Mouse (Mus musculus): ENCODE results near the gene Tnfrsf18.

Gene Tnfrsf18

GRCm38 (mm10) chr4:156026013-156026412 is at the start of gene Tnfrsf18:
Gene Tnfrsf18 (plus strand): TSS chr4:156026164.
- DNase-seq (ENCODE audit: low spot score in 2 of 2) = peak; percentile 53 to 68

DNA sequence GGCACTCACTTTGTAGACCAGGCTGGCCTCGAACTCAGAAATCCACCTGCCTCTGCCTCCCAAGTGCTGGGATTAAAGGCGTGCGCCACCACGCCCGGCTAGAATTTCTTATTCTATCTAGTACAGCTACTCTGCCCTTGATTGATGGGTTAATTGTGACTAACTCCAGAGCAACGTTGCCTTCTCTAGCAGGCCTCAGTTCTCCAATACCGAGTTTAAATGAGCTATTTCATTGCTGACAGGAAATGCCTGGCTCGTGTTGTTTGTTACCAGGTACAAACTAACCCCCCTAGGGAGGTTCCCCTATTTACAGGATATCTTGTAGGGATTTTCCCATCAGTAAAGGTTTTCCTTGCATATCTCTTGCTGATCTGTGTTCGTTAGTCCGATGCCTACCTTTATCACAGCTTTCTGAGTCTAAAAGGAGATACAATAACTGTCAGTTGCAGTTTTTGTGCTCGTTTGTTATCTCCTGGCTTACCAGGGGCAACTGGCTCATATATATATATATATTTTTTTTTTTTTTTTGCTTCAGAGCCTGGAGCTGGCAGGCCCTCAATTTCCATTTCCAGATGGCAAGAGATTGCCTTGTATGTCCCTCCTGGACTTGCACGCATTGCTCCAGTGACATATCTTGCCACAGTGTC is 44.4 kb upstream of the Tnfrsf18 start:
- DNase-seq (ENCODE audit: low spot score in 2 of 2) = no peak

- no peak for DNase-seq (ENCODE audit: low spot score in 2 of 2)
Observed at GRCm38 (mm10) chr4:155983788-155984187, 42.2 kb upstream of the Tnfrsf18 start.

GRCm38 (mm10) chr4:155991211-155991907 is 34.6 kb upstream of the Tnfrsf18 start:
- no peak for DNase-seq (ENCODE audit: low spot score in 2 of 2)

GRCm38 (mm10) chr4:155991908-155992230 is 34.1 kb upstream of the Tnfrsf18 start:
- no peak for DNase-seq (ENCODE audit: low spot score in 2 of 2)

DNA sequence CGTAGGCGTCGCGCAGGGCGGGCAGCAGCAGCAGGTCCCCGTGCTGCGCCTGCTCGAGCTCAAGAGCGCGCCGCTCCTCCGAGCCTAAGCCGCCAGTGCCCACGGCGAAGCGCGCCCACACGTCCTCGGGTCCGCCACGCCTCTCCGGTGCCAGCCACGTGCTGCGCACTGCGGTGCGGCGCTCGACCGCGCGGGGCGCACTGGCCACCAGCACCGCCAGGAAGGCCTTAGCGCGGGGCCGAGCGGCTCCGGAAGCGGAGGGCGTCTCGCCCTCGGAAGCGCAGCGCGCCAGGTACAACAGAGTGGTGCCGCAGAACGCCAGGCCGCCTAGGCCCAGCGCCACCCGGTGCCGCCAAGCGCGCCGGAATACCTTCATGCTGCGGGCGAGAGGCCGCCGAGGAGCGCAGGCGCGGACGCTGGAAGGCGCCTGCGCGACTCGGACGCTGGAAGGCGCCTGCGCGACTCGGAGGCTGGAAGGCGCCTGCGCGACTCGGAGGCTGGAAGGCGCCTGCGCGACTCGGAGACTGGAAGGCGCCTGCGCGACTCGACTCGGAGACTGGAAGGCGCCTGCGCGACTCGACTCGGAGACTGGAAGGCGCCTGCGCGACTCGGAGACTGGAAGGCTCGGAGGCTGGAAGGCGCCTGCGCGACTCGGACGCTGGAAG is 33.6 kb upstream of the Tnfrsf18 start, which contains the start of the genes B3galt6 and Sdf4:
Gene B3galt6, minus strand, starts transcription at position 409 of the 665 bp plus-strand sequence.
Gene Sdf4, plus strand, starts transcription at position 632 of the 665 bp plus-strand sequence.
- DNase-seq (ENCODE audit: low spot score in 2 of 2) = peak; percentile 84 to 92

DNA sequence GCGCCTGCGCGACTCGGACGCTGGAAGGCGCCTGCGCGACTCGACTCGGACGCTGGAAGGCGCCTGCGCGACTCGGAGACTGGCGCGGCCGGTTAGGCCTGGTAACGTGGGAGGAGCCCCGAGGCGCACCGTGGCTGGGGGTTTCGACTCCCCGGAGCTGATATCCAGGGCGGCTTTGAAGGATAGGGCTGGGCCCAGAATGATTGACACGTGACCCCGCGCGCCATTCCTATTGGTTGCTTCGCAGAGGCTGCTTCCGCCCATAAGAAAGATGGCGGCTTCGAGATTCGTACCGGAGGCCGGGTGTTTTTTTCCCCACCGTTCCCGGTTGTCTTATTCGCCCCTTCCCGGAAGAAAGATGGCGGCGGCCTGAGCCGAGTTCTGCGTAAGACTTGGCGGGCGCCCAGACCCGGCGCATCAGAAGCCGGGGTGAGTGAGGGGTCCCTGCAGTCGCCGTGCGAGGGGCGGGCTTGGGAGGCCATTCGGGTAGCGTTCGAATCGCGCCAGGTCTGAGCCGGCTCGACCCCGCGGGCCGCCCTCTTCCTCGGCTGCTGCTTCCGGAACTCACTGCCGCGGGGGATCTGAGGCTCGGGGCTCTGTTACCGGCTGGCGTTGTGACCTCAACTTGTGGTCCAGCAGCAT is 32.9 kb upstream of the Tnfrsf18 start:
- DNase-seq (ENCODE audit: low spot score in 2 of 2) = peak; percentile 97 to 99

DNA sequence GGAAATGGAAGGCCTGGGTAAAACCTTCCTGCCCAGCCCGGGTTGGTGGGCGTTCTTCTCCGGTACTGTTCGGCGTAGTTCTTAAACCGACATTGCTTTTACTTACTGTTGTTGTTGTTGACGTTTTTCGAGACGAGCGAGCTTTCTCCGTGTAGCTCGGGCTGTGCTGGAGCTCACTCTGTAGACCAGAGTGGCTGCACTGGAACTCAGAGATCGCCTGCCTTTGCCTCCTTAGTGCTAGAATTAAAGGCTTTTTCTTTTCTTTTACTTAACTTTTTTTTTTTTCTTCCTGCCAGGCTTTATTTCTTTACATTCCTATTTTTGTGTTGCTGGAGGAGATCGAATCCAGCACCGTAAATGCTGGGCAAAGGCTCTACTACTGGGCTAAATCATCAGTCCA is 32.4 kb upstream of the Tnfrsf18 start:
- no peak for DNase-seq (ENCODE audit: low spot score in 2 of 2)

GRCm38 (mm10) chr4:156004109-156004508 is 21.9 kb upstream of the Tnfrsf18 start:
- DNase-seq (ENCODE audit: low spot score in 2 of 2) = no peak

DNA sequence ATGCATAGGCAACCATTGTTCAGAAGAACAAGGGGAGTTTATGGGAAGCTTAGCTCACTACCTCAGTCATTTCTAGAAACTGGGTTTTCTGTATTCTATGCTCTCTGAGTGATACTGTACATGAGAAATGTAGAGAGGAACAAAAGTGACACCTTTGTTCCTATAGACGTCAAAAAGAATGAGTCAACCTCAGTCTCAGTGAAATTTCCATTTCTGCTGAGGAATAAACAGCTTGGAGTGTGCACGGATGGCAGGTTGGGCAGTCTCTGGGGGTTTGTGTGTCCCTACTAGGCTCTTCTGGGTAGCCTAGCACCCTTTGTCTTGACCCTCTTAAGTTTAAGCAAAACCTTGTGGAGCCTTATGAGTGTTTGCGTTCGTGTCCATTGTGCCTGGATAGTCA is 17.6 kb upstream of the Tnfrsf18 start:
- DNase-seq (ENCODE audit: low spot score in 2 of 2) = no peak

GRCm38 (mm10) chr4:156013637-156014036 is 12.3 kb upstream of the Tnfrsf18 start, which contains the start of gene Tnfrsf4:
Gene Tnfrsf4 (plus strand): TSS chr4:156013843.
- peak; percentile 38 to 44 for DNase-seq (ENCODE audit: low spot score in 2 of 2)

DNA sequence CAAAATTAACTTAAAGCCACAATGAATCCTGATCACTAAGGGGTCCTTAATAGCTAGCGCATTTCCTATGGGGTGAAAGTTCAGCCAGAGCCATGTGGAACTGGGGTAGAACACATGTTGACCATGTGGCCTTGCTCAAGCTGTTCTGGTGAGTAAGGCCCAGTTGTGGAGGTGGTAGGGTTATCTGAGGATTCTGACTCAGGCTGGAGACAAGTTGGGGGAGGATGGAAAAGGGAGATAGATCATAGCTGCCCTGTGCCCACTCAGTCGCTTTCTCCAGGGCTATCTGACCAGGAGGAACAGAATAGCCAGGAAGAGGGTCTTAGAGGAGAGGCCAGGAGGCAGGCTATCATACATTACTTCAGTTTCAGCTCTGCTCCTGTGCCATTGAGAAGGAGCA is 11.5 kb upstream of the Tnfrsf18 start:
- no peak for DNase-seq (ENCODE audit: low spot score in 2 of 2)

DNA sequence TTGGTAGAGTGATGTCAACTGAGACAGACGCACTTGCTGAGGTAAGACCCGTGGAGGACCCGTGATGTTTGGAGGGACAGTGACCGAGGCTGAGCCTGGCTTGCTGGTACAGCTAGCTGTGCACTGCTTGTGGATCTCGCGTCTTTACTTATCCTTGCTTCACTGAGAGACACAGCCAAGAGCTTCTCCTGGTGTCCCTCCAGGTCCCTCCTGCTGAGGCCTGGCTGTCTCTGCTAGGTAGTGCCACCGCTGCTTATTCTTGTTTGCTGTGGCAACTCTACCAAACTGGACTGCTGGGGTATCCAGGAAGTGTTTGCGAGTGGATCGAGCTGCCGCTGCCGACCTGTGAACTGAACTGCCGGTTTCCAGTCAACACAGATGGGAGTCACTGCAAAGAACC is 6.2 kb upstream of the Tnfrsf18 start:
- DNase-seq (ENCODE audit: low spot score in 2 of 2) = no peak

- DNase-seq (ENCODE audit: low spot score in 2 of 2) = no peak
Observed at GRCm38 (mm10) chr4:156021381-156021780, 4.6 kb upstream of the Tnfrsf18 start.

DNA sequence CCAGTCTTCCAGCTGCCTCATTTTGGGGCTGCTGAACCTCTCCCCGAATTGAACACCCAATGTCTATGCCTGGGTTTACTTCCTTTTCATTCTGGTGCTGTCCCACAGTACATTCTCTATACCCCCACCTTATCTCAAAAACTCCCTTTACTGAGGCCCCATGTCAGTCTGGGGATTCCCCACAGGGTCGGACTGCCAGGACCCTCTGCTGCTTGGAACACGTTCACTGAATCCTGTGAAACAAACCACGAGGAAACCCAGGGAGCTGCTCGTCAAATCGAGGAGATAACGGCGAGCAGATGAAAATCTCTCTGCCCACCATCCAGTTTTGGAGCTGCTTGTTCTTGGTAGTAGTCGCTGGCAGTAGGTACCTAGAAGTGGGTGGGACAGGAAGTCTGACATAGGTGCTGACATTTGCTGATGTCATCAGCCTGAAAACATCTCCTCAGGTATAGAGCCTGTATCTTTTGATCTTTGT is 4.0 kb upstream of the Tnfrsf18 start:
- no peak for DNase-seq (ENCODE audit: low spot score in 2 of 2)

DNA sequence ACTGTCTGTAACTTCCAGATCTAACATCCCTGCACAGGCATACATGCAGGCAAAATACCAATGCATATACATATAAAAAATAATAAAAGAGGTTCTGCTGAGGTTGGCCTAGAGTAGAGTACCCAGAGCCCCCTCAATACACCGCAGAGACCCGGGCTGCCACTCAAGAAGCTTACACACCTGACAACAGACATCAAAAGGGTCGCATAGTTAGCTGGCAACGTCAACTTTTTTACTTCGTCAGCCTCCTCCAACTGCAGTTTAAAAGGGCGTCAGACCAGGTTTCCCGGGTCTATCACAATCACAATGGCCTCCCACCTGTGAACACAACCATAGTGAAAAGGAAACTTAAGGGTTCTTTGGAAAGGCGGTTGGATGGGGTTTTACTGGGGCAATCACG is 2.4 kb upstream of the Tnfrsf18 start:
- DNase-seq (ENCODE audit: low spot score in 2 of 2) = no peak

DNA sequence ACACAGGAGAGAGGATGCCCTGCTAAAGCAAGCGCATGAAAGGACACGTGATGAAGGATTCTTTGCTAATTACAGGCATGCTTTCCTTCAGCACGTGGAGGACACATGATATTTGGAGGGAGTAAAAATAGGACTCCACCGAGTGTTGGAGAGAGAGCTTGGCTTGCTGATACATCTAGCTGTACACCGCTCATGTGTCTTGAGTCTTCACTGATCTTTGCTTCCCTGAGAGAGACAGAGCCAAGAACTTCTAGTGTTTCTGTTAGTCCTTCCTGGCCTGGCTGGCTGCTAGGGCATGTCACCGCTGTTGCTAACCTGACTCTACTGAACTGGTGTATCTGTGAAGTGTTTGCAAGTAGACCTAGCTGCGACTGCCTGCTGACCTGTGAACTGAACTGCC is 1.8 kb upstream of the Tnfrsf18 start:
- DNase-seq (ENCODE audit: low spot score in 2 of 2) = no peak

DNA sequence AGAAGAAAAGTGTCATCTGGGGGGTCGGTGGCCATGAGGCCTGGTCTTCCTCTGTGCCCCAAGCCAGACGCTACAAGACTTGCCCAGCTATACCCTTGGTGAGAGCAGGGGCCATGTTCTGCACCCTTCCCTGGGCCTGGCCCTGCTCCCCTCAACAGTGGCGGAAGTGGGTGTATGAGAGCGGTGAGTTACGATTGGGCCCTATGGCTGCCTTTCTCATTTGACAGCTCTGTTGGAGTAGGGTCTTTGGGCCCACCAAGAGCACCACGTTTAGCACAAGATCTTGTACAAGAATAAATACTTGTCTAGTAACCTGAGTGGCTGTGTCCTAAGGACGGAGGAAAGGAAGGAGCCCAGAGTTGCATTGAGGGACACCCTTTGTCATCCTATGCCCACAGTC is 2.6 kb downstream of the Tnfrsf18 start:
- DNase-seq (ENCODE audit: low spot score in 2 of 2) = no peak

GRCm38 (mm10) chr4:156030651-156031118 is 4.7 kb downstream of the Tnfrsf18 start:
- DNase-seq (ENCODE audit: low spot score in 2 of 2) = no peak

DNA sequence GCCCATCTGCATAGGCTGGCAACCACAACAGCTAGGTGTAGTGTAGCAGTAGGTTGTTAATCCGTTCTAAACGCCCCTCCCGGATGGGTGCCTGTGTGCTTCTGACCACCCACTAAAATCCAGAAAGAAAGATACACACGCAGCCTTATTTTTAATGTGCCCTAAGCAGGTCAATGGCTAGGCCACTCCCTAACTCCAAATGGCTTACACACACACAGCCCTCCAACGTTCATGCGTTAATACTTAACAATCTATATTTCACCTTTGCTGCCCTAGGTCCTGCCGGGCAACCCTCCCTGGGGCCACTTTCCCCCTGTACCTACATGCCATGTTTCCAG is 5.3 kb downstream of the Tnfrsf18 start:
- peak in 1 of 2 experiments; percentile 24 for DNase-seq (ENCODE audit: low spot score in 2 of 2)

DNA sequence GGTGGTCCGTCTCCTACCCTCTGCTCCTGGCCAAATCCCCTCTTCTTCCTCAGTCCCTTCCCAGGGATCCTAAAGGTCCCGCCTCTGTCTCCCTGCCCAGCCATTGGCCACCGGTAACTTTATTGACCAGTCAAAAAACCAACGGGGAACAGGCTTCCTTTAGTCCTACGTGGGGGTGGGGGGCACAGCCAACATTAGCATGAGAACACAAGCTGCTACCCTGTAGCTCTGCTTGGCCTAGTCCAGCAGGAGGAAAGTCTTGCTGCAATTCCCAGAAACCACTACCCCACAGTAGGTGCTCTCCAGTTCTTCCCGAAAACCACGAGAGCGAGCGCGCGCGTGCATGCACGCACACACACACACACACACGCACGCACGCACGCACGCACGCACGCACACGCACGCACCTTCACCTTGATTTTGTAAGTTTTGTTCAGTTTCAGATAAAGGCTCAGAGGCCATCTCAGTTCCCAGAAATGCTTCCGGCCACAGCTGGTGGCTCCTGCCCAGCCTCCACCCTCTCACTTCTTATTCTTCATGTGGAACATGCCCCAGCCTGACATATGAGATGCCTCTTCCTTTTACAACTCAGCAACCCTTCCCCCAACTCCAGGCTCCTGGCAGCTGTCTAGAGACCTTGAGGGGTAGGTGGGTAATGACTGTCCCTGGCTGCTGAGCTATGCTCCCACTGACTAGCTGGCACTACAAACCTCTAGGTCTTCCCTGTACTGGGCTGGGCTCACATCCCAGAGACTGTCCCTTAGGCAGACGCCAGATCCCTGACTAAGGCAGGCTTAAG is 5.8 kb downstream of the Tnfrsf18 start:
- DNase-seq (ENCODE audit: low spot score in 2 of 2) = peak; percentile 75 to 81

Measured in right cerebral cortex, adult 2 months (tissue).